Mouse (Mus musculus) C2C12 (cell line): ENCODE results near the gene Carmil2. TPM values are rescaled to one million over a fixed set of nuclear protein-coding genes. Genes with fewer than 3 reads are reported as not detected.

Experiments used
- H3K27me3 ChIP-seq: one replicate; pipeline ENCODE4 v1.6.1; 2011; ENCODE audit not compliant: control insufficient read depth, insufficient read depth, insufficient read length
- H3K36me3 ChIP-seq: one replicate; pipeline ENCODE4 v1.6.1; 2011; ENCODE audit not compliant: control insufficient read depth, insufficient read depth
- H3K4me3 ChIP-seq: one replicate; pipeline ENCODE4 v1.5.1; 2011; ENCODE audit warnings: mild to moderate bottlenecking, control low read depth; ENCODE audit not compliant: poor library complexity, insufficient read depth, severe bottlenecking
- H3K79me2 ChIP-seq: one replicate; pipeline ENCODE4 v1.6.1; 2011; ENCODE audit not compliant: control insufficient read depth, insufficient read depth
- H3K79me3 ChIP-seq: one replicate; pipeline ENCODE4 v1.6.1; 2011; ENCODE audit warnings: low read depth, control low read depth
- H3ac ChIP-seq: one replicate; pipeline ENCODE3; 2011; ENCODE audit warnings: low read depth; ENCODE audit not compliant: control insufficient read depth, insufficient read length
- CEBPB ChIP-seq: IDR thresholded peaks from one replicate; pipeline ENCODE4 v1.6.1; 2011; ENCODE audit warnings: low read depth, mild to moderate bottlenecking, control low read depth, moderate library complexity
- CTCF ChIP-seq: IDR thresholded peaks from one replicate; pipeline ENCODE4 v1.5.1; 2011; ENCODE audit not compliant: control insufficient read depth, insufficient read depth, insufficient read length
- FOSL1 ChIP-seq: IDR thresholded peaks from one replicate; pipeline ENCODE4 v1.8.0; 2011; ENCODE audit warnings: mild to moderate bottlenecking, low read length; ENCODE audit not compliant: poor library complexity, insufficient read depth, severe bottlenecking
- MAX ChIP-seq: IDR thresholded peaks from one replicate; pipeline ENCODE4 v1.6.1; 2011; ENCODE audit warnings: mild to moderate bottlenecking, control low read depth
- MYOD1 ChIP-seq: IDR thresholded peaks from one replicate; pipeline ENCODE4 v1.6.1; 2011; ENCODE audit warnings: low read depth; ENCODE audit not compliant: control insufficient read depth, insufficient read length
- MYOG ChIP-seq: IDR thresholded peaks from one replicate; pipeline ENCODE4 v1.6.1; 2011; ENCODE audit not compliant: control insufficient read depth, insufficient read length; ENCODE audit errors: extremely low read depth
- USF1 ChIP-seq: IDR thresholded peaks from one replicate; pipeline ENCODE4 v1.6.1; 2011; ENCODE audit warnings: low read depth, mild to moderate bottlenecking, control low read depth, moderate library complexity
- polyA plus RNA-seq: library from polyadenylated mRNA; unstranded; fragments of >200 nt; fragmentation: generic; extraction: Trizol; gene quantifications from one replicate; pipeline ENCODE4 v1.2.1, GENCODE M21; 2012; ENCODE audit warnings: missing spikeins

Gene Carmil2
- polyA plus RNA-seq, 1 experiment = 0.49 TPM

DNA sequence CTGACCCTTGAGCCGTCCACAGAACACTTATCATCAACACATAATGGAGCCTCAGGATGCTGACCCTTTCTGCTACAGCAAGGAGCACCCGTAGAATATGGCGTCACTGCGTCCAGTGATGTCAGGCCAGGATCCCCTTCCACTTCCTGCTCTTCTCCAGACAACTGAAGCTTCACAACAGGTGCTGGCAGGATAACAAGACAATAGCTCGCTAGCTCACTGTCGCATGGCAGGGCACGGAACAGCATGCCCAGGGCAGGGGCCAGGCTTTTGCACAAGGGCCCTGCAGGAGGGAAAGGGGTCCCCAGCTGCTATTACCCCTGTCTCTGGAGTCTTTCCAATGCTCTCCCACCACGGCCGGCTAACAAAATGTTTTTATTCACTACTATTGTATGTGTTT lies 36.8 kb downstream of the Carmil2 start:
- no peaks in the 10 kb centered on the region for H3K27me3 ChIP-seq
- H3K36me3 ChIP-seq = peaks cover 8% of the 10 kb centered on the region
- no peak overlapping the region for H3K4me3 ChIP-seq
- no peak overlapping the region for H3ac ChIP-seq
- no peaks in the 10 kb centered on the region for H3K79me3 ChIP-seq
- H3K79me2 ChIP-seq = no peaks in the 10 kb centered on the region
- no peak for TF ChIP-seq USF1
- TF ChIP-seq MAX = no peak
- no peak for TF ChIP-seq CTCF

DNA sequence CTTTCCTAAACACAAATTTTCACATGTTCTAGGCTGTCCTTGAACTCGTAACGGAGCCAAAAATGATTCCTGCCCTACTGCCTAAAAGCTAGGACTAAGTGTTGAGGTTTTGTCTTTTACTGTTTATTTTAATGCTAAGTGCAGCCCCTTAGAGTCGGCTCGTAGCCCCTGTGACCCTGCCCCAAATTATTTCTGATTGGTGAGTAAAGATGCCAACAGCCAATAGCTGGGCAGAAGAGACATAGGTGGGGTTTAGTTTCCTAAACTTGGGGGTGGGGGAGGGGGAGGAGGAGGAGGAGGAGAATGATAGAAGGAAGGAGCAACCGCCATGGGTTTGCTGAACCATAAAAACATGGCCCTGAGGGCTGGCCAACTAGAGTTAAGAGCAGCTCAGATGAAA lies 39.7 kb downstream of the Carmil2 start:
- Histone ChIP-seq H3K79me3 (no peaks in the 10 kb centered on the region), H3K36me3 (peaks cover 8% of the 10 kb centered on the region), H3K79me2 (no peaks in the 10 kb centered on the region), H3ac (no peak overlapping the region), H3K27me3 (no peaks in the 10 kb centered on the region), H3K4me3 (no peak overlapping the region)
- TF ChIP-seq CEBPB (no peak), FOSL1 (no peak), MYOD1 (no peak)

DNA sequence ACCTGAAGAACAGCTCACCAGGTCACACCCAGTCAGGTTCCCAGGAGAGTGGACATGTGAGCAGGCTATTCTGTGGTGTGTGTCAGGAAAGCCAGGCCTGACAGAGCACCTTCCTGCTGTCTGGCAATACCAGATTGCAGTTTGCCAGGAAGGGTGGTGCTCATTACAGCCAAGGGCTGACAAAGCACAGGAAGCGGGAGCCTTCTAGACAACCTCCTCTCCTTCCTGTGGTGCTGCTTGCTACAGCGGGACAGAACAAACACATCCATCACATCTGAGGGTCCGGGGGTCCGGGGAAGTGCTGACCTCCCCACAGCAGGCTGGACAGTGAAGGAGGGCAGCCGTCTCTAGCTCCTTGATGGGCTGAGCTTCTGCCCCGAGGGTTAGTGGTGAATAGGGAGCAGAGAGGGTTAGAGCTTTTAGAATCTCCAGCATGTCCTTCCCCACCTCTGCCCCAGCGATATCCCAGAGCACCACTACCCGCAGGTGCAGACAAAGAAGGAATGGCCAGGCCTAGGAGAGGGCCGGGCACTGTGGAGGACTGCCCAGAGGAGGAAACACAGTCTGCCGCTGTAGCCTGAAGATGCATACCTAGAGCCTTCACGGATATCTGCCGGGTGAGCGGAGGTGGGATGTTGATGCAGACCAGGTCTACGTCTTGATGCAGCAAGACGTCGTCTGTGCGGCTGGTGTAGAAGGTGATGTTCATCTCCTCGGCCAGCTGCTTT lies 41.5 kb downstream of the Carmil2 start:
- Histone ChIP-seq H3K4me3 (no peak overlapping the region), H3K79me2 (no peaks in the 10 kb centered on the region), H3K36me3 (peaks cover 8% of the 10 kb centered on the region), H3ac (no peak overlapping the region), H3K27me3 (no peaks in the 10 kb centered on the region), H3K79me3 (no peaks in the 10 kb centered on the region)
- TF ChIP-seq MAX = no peak
- no peak for TF ChIP-seq MYOG
- no peak for TF ChIP-seq CTCF
- no peak for TF ChIP-seq FOSL1
- no peak for TF ChIP-seq USF1
- TF ChIP-seq CEBPB = no peak
- TF ChIP-seq MYOD1 = no peak

DNA sequence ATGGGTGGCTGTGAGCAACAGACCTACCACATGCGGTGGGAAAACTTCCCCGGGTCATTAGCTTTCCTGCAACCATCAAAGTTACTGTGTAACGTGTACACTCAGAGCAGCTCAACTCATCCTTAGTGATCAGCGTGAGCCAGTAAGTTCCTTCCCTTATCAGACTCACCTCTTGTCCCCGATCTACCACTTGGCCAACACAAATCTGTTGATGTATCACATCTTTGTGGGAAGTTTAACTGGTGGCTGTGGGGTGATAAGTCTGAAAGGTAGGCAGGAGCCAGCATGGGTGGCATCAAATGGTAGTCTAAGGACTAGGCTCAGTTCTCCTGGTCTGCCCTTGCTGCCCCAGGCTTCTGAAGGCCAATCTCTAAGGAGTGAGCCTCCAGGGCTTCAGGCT lies 46.1 kb downstream of the Carmil2 start:
- TF ChIP-seq USF1 (no peak), FOSL1 (no peak), MYOG (no peak), MAX (no peak), CEBPB (no peak), MYOD1 (no peak), CTCF (no peak)
- H3K79me2 ChIP-seq = peaks cover 5% of the 10 kb centered on the region
- H3K36me3 ChIP-seq = peaks cover 4% of the 10 kb centered on the region
- no peak overlapping the region for H3ac ChIP-seq
- no peak overlapping the region for H3K4me3 ChIP-seq
- H3K79me3 ChIP-seq = no peaks in the 10 kb centered on the region
- no peaks in the 10 kb centered on the region for H3K27me3 ChIP-seq

DNA sequence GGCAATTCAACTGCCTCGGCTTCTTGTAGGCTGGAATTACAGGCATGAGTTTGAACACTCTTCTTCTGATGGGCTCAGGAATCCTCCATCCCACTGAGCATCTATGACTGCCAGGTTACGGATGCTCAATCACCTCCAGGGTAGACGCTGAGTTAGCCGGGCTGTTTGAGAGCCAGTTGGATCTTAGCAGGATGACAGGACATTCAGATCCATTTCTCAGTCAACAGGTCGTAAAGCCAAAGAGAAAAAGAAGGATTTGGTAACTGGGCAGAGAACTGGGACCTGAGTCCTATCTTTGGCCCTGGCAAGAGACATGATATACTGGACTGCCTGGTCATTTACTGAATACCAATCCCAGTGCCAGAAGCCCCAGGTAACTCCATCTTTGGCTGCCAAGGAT lies 53.1 kb downstream of the Carmil2 start:
- TF ChIP-seq CTCF (no peak), MAX (no peak), MYOG (no peak), MYOD1 (no peak), USF1 (no peak), CEBPB (no peak), FOSL1 (no peak)
- Histone ChIP-seq H3K27me3 (no peaks in the 10 kb centered on the region), H3K36me3 (no peaks in the 10 kb centered on the region), H3K79me2 (no peaks in the 10 kb centered on the region), H3K79me3 (no peaks in the 10 kb centered on the region), H3ac (no peak overlapping the region), H3K4me3 (no peak overlapping the region)

DNA sequence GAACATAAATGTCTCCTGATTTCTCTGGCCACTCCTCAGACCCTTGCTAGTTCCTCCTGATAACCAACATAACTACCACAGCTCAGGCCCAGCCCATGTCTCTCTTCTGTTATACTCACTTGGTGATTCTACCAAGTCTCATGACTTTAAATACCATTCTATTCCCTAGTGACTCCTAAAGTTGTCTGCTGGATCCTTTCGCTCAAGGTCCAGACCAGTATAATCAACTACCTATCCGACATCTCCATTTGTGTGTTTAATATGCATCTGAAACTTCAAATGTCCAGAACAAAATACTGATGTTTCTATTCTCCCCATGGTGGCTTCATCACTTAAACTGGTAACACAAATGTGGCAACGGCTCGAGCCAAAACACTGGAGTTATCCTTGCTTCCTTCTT lies 57.2 kb downstream of the Carmil2 start:
- no peak overlapping the region for H3K4me3 ChIP-seq
- TF ChIP-seq MAX (no peak), MYOG (no peak), USF1 (no peak), CTCF (no peak), CEBPB (no peak), FOSL1 (no peak), MYOD1 (no peak)
- no peak overlapping the region for H3ac ChIP-seq
- no peaks in the 10 kb centered on the region for H3K36me3 ChIP-seq
- no peaks in the 10 kb centered on the region for H3K27me3 ChIP-seq
- no peaks in the 10 kb centered on the region for H3K79me2 ChIP-seq
- peaks cover 1% of the 10 kb centered on the region for H3K79me3 ChIP-seq

Other genes with a start within 250 kb of the Carmil2 start
- gene Tppp3, start 214.7 kb upstream of the Carmil2 start, polyA plus RNA-seq = 219 TPM
- gene Zdhhc1, start 189.4 kb upstream of the Carmil2 start, polyA plus RNA-seq = 8.8 TPM
- 0.11 TPM for gene Hsd11b2, start 167.5 kb upstream of the Carmil2 start, polyA plus RNA-seq
- gene Atp6v0d1, start 120.2 kb upstream of the Carmil2 start, polyA plus RNA-seq = 95.1 TPM
- 28.7 TPM for gene Ripor1, start 81.0 kb upstream of the Carmil2 start, polyA plus RNA-seq
- 30.2 TPM for gene Ctcf, start 49.7 kb upstream of the Carmil2 start, polyA plus RNA-seq
- 0.18 TPM for gene Agrp, start 48.9 kb upstream of the Carmil2 start, polyA plus RNA-seq
- gene Acd, start 14.8 kb downstream of the Carmil2 start, polyA plus RNA-seq = 30.4 TPM
- gene Pard6a, start 14.9 kb downstream of the Carmil2 start, polyA plus RNA-seq = 16.4 TPM
- 0.09 TPM for gene 4933405L10Rik, start 21.4 kb downstream of the Carmil2 start, polyA plus RNA-seq
- 24.8 TPM for gene Enkd1, start 21.9 kb downstream of the Carmil2 start, polyA plus RNA-seq
- 8.2 TPM for gene Gfod2, start 72.4 kb downstream of the Carmil2 start, polyA plus RNA-seq
- gene Ranbp10, start 141.1 kb downstream of the Carmil2 start, polyA plus RNA-seq = 11.0 TPM
- gene Tsnaxip1, start 141.5 kb downstream of the Carmil2 start, polyA plus RNA-seq = 0.09 TPM
- 35.7 TPM for gene Cenpt, start 167.0 kb downstream of the Carmil2 start, polyA plus RNA-seq
- gene Thap11, start 168.9 kb downstream of the Carmil2 start, polyA plus RNA-seq = 48.2 TPM
- gene Nutf2, start 174.3 kb downstream of the Carmil2 start, polyA plus RNA-seq = 258 TPM
- 31.3 TPM for gene Edc4, start 194.6 kb downstream of the Carmil2 start, polyA plus RNA-seq
- gene Nrn1l, start 207.3 kb downstream of the Carmil2 start, polyA plus RNA-seq = 0.32 TPM
- gene Pskh1, start 214.2 kb downstream of the Carmil2 start, polyA plus RNA-seq = 14.4 TPM
- 0.16 TPM for gene Ctrl, start 247.6 kb downstream of the Carmil2 start, polyA plus RNA-seq